Mouse (Mus musculus) forebrain, embryonic 15.5 days (tissue): Measurements from ENCODE around the gene Prtn3. TPM values are rescaled to one million over a fixed set of nuclear protein-coding genes. Genes with fewer than 3 reads are reported as not detected.

Experiments
- ATAC-seq: fragments of 200-750 bp; cut with Nextera tagmentation; replicated peaks from 2 replicates; pipeline ENCODE4 v1.8.0; 2017; ENCODE audit warnings: mild to moderate bottlenecking, moderate TSS enrichment, moderate library complexity
- H3K27ac ChIP-seq: fragments of 300-500 bp; sonication (generic); replicated peaks from 2 replicates; pipeline ENCODE4 v1.5.1; 2015; ENCODE audit warnings: mild to moderate bottlenecking, inconsistent platforms
- H3K27me3 ChIP-seq: fragments of 300-500 bp; sonication (generic); 2 replicates; pipeline ENCODE4 v1.6.1; 2015; ENCODE audit warnings: inconsistent platforms
- H3K36me3 ChIP-seq: fragments of 300-500 bp; sonication (generic); 2 replicates; pipeline ENCODE4 v1.6.1; 2015; ENCODE audit warnings: mild to moderate bottlenecking, inconsistent platforms
- H3K4me1 ChIP-seq: fragments of 300-500 bp; sonication (generic); 2 replicates; pipeline ENCODE4 v1.6.1; 2015; ENCODE audit warnings: inconsistent platforms
- H3K4me2 ChIP-seq: fragments of 300-500 bp; sonication (generic); replicated peaks from 2 replicates; pipeline ENCODE4 v1.6.1; 2015; ENCODE audit warnings: mild to moderate bottlenecking, inconsistent platforms
- H3K4me3 ChIP-seq: fragments of 300-500 bp; sonication (generic); 2 replicates; pipeline ENCODE4 v1.5.1; 2015; ENCODE audit warnings: mild to moderate bottlenecking, inconsistent platforms
- H3K9ac ChIP-seq: fragments of 300-500 bp; sonication (generic); replicated peaks from 2 replicates; pipeline ENCODE4 v1.6.1; 2015; ENCODE audit warnings: mild to moderate bottlenecking, inconsistent platforms
- H3K9me3 ChIP-seq: fragments of 300-500 bp; sonication (generic); 2 replicates; pipeline ENCODE4 v1.6.1; 2016; ENCODE audit warnings: inconsistent platforms
- WGBS: fragments of 180-500 bp; shearing (Covaris S2); methylation state at CpG from one replicate; pipeline ENCODE4 v1.1.7; 2015; ENCODE audit warnings: mixed read lengths; 5-methylcytosine and 5-hydroxymethylcytosine counted together
- polyA plus RNA-seq: library from polyadenylated mRNA; unstranded; fragments of >200 nt; fragmentation: Nextera tagmentation; extraction: Ambion mirVana; gene quantifications from 2 replicates; pipeline ENCODE4 v1.2.1, GENCODE M21; 2015

The Prtn3 gene
- polyA plus RNA-seq, 1 experiment from 2014 or later: 13.5 TPM

GRCm38 (mm10) chr10:79846553-79846952, 27.7 kb upstream of the Prtn3 start:
- Histone ChIP-seq H3K9me3 (no peaks in the 10 kb centered on the region), H3K4me2 (no peak overlapping the region), H3K36me3 (no peaks in the 10 kb centered on the region), H3K27me3 (no peaks in the 10 kb centered on the region), H3K27ac (no peak overlapping the region), H3K4me1 (peaks cover 12% of the 10 kb centered on the region), H3K9ac (no peak overlapping the region), H3K4me3 (no peak overlapping the region)
- ATAC-seq: no peak
- WGBS: 71% methylated on average over 5 of the region's 5 CpGs

DNA sequence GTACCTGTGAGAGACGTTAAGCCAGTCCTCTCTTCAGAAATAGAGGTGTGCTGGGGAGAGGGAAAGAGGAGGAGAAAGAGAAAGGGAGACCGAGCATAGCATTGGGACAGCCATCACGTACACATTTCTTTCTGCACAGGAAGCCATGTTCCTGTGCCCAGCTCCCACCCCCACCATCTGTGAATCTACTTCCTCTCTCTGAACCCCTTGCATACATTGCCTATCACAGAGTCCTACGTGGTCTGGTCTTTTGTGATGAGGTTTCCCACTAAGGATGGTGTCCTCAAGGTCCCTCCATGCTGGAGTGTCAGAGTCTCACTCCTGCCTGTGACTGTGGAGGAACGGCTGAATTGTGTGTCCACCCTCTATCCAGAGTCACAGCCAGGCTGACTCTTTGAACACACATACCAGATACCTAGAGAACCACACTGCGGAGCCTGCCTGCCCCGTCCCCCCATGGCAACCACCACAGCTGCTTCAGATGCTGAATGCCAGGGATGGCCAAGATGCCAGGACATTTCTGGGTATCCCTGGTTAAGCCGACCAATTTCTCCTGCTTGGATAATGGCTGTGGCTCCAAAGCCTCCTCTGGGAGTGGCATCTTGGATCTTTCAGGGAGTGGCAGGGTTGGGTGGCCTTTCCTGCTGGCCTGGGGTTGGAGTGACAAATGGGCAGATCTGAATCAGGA, 24.2 kb upstream of the Prtn3 start:
- no peaks in the 10 kb centered on the region for H3K9me3 ChIP-seq
- H3K9ac ChIP-seq: no peak overlapping the region
- H3K4me2 ChIP-seq: no peak overlapping the region
- H3K27me3 ChIP-seq: no peaks in the 10 kb centered on the region
- H3K27ac ChIP-seq: no peak overlapping the region
- no peak overlapping the region for H3K4me3 ChIP-seq
- 85% methylated on average over 8 of the region's 8 CpGs for WGBS
- no peaks in the 10 kb centered on the region for H3K36me3 ChIP-seq
- H3K4me1 ChIP-seq: peaks cover 28% of the 10 kb centered on the region
- ATAC-seq: no peak

GRCm38 (mm10) chr10:79851653-79852052, 22.6 kb upstream of the Prtn3 start:
- Histone ChIP-seq H3K4me3 (no peak overlapping the region), H3K9ac (0 out of 2 replicates have a peak overlapping the region, but pooled peaks have one; percentile 82), H3K27me3 (no peaks in the 10 kb centered on the region), H3K4me2 (0 out of 2 replicates have a peak overlapping the region, but pooled peaks have one; percentile 91), H3K9me3 (no peaks in the 10 kb centered on the region), H3K4me1 (peaks cover 43% of the 10 kb centered on the region), H3K27ac (peak overlapping the region; percentile 100), H3K36me3 (no peaks in the 10 kb centered on the region)
- ATAC-seq: no peak
- 78% methylated on average over 3 of the region's 3 CpGs for WGBS

DNA sequence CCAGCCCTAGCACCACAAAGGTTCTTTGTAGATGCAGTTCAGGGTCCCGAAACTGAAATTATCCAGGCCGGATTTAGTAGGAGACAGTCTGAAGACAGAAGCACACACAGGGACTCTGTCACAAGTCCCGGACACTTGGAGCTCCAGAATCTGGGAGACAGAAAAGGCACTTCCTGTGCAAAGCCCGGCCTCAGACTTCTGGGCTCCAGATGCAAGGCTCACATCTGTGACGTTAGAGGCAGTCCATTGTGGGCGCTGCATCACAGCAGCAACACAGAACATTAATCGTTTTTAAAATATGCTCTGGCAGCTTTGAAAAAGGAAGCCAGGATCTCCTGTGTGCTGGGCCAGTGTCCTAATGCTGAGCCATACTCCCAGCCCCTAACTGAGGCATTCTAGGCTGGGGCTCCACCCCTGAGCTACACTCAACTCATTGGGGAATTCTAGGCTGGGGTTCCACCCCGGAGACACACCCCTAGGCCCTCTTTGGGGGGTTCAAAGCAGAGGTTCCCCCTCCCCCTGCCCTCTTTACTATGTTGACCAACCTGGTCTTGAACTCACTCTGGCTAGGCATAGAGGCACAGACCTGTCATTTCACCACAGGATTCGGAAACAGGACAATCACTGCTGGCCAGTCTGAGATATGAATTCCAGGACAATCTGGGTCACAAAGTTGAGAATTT, 22.0 kb upstream of the Prtn3 start:
- ATAC-seq: no peak
- H3K4me1 ChIP-seq: peaks cover 49% of the 10 kb centered on the region
- H3K9me3 ChIP-seq: no peaks in the 10 kb centered on the region
- peak overlapping the region; percentile 82 for H3K9ac ChIP-seq
- H3K27me3 ChIP-seq: no peaks in the 10 kb centered on the region
- peak overlapping the region; percentile 99; the same call in 1 of the 2 replicates for H3K4me3 ChIP-seq
- H3K4me2 ChIP-seq: peak overlapping the region; percentile 91
- H3K27ac ChIP-seq: peak overlapping the region; percentile 100
- no peaks in the 10 kb centered on the region for H3K36me3 ChIP-seq
- WGBS: 50% methylated on average over 9 of the region's 9 CpGs

GRCm38 (mm10) chr10:79852827-79853226, 21.4 kb upstream of the Prtn3 start:
- Histone ChIP-seq H3K27me3 (no peaks in the 10 kb centered on the region), H3K27ac (peak overlapping the region; percentile 100), H3K4me3 (peak overlapping the region; percentile 99), H3K9ac (peak overlapping the region; percentile 82), H3K36me3 (no peaks in the 10 kb centered on the region), H3K4me2 (peak overlapping the region; percentile 91), H3K9me3 (no peaks in the 10 kb centered on the region), H3K4me1 (peaks cover 55% of the 10 kb centered on the region)
- no peak for ATAC-seq
- WGBS: 18% methylated on average over 8 of the region's 8 CpGs

DNA sequence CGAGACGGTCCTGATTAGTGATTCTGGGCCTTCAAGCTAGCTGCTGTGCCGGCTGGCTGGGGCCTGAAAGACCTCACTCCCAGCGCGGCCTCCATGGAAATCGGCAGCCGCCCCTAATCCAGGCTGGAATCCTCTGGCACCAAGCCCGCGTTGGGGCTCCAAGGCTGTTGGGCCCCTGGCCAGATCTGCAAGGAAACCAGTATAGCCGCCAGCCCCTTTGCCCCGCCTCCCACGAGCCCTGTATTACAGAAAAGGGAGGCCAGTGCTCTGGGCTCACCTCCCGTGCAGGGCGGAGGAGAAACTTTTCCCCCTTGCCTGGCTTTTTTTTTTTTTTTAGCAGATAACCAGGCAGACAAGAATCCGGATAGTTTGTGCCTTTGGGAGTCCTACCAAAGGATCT, 20.9 kb upstream of the Prtn3 start:
- peak overlapping the region; percentile 99 for H3K4me3 ChIP-seq
- 0% methylated on average over 15 of the region's 15 CpGs for WGBS
- H3K4me1 ChIP-seq: peaks cover 60% of the 10 kb centered on the region

DNA sequence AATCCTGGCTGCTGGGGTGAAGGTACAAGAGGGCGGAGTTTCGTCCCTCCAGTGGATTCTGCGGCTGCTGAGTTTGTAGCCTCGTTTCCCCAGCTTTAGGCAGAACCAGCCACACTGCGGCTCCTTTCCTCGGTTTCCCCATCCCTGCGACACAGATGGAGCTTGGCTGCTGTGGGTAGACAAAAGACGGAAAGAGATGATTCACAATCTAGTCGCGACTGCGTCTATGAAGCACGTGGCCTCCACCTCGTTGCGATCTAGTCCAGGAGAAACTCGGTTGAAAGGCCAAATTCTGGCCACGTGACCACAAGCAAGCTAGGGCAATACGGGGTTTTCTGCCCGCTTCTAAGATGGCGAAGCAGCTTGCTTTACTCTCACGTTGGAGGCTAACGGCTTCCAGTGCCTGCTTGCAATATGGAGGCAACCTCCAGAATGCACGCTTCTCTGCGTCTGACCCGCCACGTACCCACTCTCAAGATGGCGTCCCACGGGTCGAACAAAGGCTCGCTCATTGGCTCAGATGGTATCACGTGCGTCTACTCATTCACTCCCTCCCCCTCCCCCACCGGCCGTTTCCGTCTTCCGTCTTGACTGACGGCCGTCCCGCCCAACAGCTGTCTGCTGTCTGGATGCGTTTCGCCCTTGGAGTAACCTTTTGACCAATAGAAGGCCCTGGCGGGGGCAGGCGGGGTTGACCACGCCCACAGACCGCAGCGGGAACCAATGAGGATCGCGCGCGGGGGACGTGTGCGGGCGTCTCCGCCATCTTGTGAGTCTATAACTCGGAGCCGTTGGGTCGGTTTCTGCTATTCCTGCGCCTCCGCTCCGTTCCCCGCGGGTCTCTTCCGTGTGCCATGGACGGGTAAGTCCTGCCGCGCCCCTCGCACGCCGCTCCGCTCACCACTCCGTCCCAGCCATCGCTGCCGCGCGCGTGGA, 20.1 kb upstream of the Prtn3 start, which contains the start of gene Ptbp1:
TSS of gene Ptbp1 (plus strand) at position 568 of the 936 bp plus-strand sequence.
- peaks cover 5% of the 10 kb centered on the region for H3K36me3 ChIP-seq
- ATAC-seq: peak; percentile 94
- H3K4me3 ChIP-seq: peak within 1 kb of the TSS; percentile 99
- peaks cover 68% of the 10 kb centered on the region for H3K4me1 ChIP-seq
- H3K4me2 ChIP-seq: peak within 1 kb of the TSS; percentile 91
- H3K9me3 ChIP-seq: no peaks in the 10 kb centered on the region
- under 1% methylated on average over 75 of the region's 75 CpGs for WGBS
- peak within 1 kb of the TSS; percentile 98 for H3K9ac ChIP-seq
- H3K27me3 ChIP-seq: no peaks in the 10 kb centered on the region
- peak within 1 kb of the TSS; percentile 100 for H3K27ac ChIP-seq

More for the DNA sequence above, 20.9 kb upstream of the Prtn3 start:
- no peaks in the 10 kb centered on the region for H3K9me3 ChIP-seq
- H3K4me2 ChIP-seq: peak overlapping the region; percentile 91
- no peaks in the 10 kb centered on the region for H3K36me3 ChIP-seq
- H3K27ac ChIP-seq: peak overlapping the region; percentile 100
- H3K9ac ChIP-seq: peak overlapping the region; percentile 82
- H3K27me3 ChIP-seq: no peaks in the 10 kb centered on the region
- ATAC-seq: peak; percentile 21

- Histone ChIP-seq H3K36me3 (peaks cover 13% of the 10 kb centered on the region), H3K27me3 (no peaks in the 10 kb centered on the region), H3K9me3 (no peaks in the 10 kb centered on the region), H3K4me1 (peaks cover 75% of the 10 kb centered on the region), H3K27ac (peak overlapping the region; percentile 100), H3K4me3 (peak overlapping the region; percentile 99), H3K9ac (peak overlapping the region; percentile 98), H3K4me2 (peak overlapping the region; percentile 91)
- peak; percentile 36 for ATAC-seq
- under 1% methylated on average over 81 of the region's 83 CpGs for WGBS
Measured at GRCm38 (mm10) chr10:79854801-79855541, 19.3 kb upstream of the Prtn3 start.

DNA sequence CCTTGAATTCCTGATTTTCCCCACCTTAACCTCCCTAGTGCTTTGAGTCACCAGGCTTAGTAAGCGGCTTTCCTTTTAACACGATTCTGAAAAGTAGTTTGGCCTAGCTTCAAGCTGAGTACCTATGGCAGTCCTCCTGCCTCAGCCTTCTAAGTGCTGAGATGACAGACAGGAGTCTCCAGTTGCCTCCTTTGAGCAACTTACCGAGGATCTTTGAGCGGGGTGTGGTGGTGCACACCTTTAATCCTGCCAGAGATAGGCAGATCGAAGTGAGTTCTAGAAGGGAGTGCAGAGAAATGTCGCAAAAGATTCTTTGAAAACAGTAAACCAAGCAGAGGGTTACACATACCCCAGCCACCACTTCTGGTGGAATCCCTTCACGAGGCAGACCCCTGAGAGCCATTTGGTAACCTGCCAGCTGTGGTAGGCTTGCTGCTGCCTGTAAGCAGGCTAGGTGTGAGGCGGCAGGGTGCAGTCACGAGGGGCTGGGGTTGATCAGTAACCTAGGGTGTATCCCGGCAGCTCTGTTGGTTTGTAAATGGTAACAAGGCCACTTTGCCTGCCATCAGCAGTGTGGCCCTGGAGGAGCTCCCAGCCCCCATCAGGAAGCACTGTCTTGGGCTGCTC, 18.6 kb upstream of the Prtn3 start:
- peak overlapping the region; percentile 99 for H3K4me3 ChIP-seq
- no peaks in the 10 kb centered on the region for H3K27me3 ChIP-seq
- peaks cover 75% of the 10 kb centered on the region for H3K4me1 ChIP-seq
- no peaks in the 10 kb centered on the region for H3K9me3 ChIP-seq
- peak overlapping the region; percentile 100 for H3K27ac ChIP-seq
- 3% methylated on average over 10 of the region's 10 CpGs for WGBS
- H3K9ac ChIP-seq: peak overlapping the region; percentile 98
- peaks cover 20% of the 10 kb centered on the region for H3K36me3 ChIP-seq
- H3K4me2 ChIP-seq: peak overlapping the region; percentile 91
- no peak for ATAC-seq

DNA sequence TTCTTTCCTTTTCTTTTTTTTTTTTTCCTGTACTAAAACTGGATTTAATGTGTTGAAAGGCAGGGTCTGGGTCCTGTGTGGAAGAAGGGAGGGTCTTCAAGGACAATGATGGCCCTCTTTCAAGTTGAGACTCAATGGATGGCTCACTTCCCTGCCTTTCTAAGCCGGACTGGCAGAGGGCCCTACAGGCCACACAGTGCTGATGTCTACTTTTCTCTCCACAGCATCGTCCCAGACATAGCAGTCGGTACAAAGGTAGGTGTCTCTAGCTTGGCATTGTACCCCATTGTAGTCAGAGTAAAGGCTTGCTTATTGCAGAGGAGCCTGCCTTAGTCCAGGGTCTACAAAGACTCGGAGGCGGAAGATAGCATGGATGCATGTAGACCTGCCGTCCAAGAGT, 18.0 kb upstream of the Prtn3 start:
- 31% methylated on average over 6 of the region's 6 CpGs for WGBS
- ATAC-seq: no peak
- Histone ChIP-seq H3K4me1 (peaks cover 72% of the 10 kb centered on the region), H3K36me3 (peaks cover 26% of the 10 kb centered on the region), H3K9ac (peak overlapping the region; percentile 98), H3K4me2 (peak overlapping the region; percentile 91), H3K9me3 (no peaks in the 10 kb centered on the region), H3K27ac (peak overlapping the region; percentile 100), H3K27me3 (no peaks in the 10 kb centered on the region), H3K4me3 (peak overlapping the region; percentile 99)
